Mouse (Mus musculus): ENCODE results near the gene Myh10.
"Not testable (repeated sequence)": the region's sequence is repeated elsewhere in the genome, so short reads cannot be mapped to it uniquely, and the experiment has no call there.

Myh10 gene

GRCm38 (mm10) chr11:68692693-68693446 lies 1.5 kb downstream of the Myh10 start:
- DNase-seq (ENCODE audit: low read depth, low spot score) = no peak

GRCm38 (mm10) chr11:68693447-68694040 lies 2.2 kb downstream of the Myh10 start:
- DNase-seq (ENCODE audit: low read depth, low spot score) = no peak

GRCm38 (mm10) chr11:68702370-68702769 lies 11.0 kb downstream of the Myh10 start:
- no peak for DNase-seq (ENCODE audit: low read depth, low spot score)

- no peak for DNase-seq (ENCODE audit: low read depth, low spot score)
These were observed 12.0 kb downstream of the Myh10 start for GRCm38 (mm10) chr11:68703360-68703759.

- no peak for DNase-seq (ENCODE audit: low read depth, low spot score)
These were observed 12.9 kb downstream of the Myh10 start for GRCm38 (mm10) chr11:68704258-68704657.

- DNase-seq (ENCODE audit: low read depth, low spot score) = no peak
These were observed 13.5 kb downstream of the Myh10 start for GRCm38 (mm10) chr11:68704847-68705246.

GRCm38 (mm10) chr11:68706524-68707429 lies 15.4 kb downstream of the Myh10 start:
- DNase-seq (ENCODE audit: low read depth, low spot score) = no peak

GRCm38 (mm10) chr11:68707881-68708582 lies 16.7 kb downstream of the Myh10 start:
- DNase-seq (ENCODE audit: low read depth, low spot score) = no peak

- no peak for DNase-seq (ENCODE audit: low read depth, low spot score)
These were observed 24.8 kb downstream of the Myh10 start for GRCm38 (mm10) chr11:68716167-68716566.

GRCm38 (mm10) chr11:68717171-68717840 lies 25.9 kb downstream of the Myh10 start:
- DNase-seq (ENCODE audit: low read depth, low spot score) = no peak

- DNase-seq (ENCODE audit: low read depth, low spot score) = no peak
These were observed 27.8 kb downstream of the Myh10 start for GRCm38 (mm10) chr11:68719096-68719648.

- DNase-seq (ENCODE audit: low read depth, low spot score) = no peak
These were observed 28.4 kb downstream of the Myh10 start for GRCm38 (mm10) chr11:68719774-68720173.

GRCm38 (mm10) chr11:68724117-68724516 lies 32.8 kb downstream of the Myh10 start:
- no peak for DNase-seq (ENCODE audit: low read depth, low spot score)

GRCm38 (mm10) chr11:68728693-68729092 lies 37.3 kb downstream of the Myh10 start:
- DNase-seq (ENCODE audit: low read depth, low spot score) = no peak

- no peak for DNase-seq (ENCODE audit: low read depth, low spot score)
These were observed 39.4 kb downstream of the Myh10 start for GRCm38 (mm10) chr11:68730792-68731191.

- DNase-seq (ENCODE audit: low read depth, low spot score) = no peak
These were observed 40.7 kb downstream of the Myh10 start for GRCm38 (mm10) chr11:68732066-68732465.

GRCm38 (mm10) chr11:68733401-68733800 lies 42.0 kb downstream of the Myh10 start:
- not testable (repeated sequence) for DNase-seq (ENCODE audit: low read depth, low spot score)

GRCm38 (mm10) chr11:68739509-68739908 lies 48.1 kb downstream of the Myh10 start:
- no peak for DNase-seq (ENCODE audit: low read depth, low spot score)

GRCm38 (mm10) chr11:68742658-68743057 lies 51.3 kb downstream of the Myh10 start:
- DNase-seq (ENCODE audit: low read depth, low spot score) = no peak

GRCm38 (mm10) chr11:68744150-68744549 lies 52.8 kb downstream of the Myh10 start:
- DNase-seq (ENCODE audit: low read depth, low spot score) = no peak
